Mouse (Mus musculus): ENCODE measurements at regions not wholly inside any gene's neighbourhood (a gene's known extent, or its start where the extent isn't known, plus 50 kb on each side); places are given as distances from the start of the nearest gene placed in this dataset.

GRCm38 (mm10) chr2:51447616-51448015, 179.7 kb upstream of the Tas2r134 start:
- no peak for TF ChIP-seq CTCF (IDR thresholded peaks at IDR 0.05; ENCODE audit: borderline replicate concordance, extremely low read depth, insufficient read depth, insufficient read length)
- TF ChIP-seq POLR2A (IDR thresholded peaks at IDR 0.05; ENCODE audit: borderline replicate concordance, extremely low read depth, insufficient read depth, insufficient read length, poor library complexity, severe bottlenecking) = no peak
- no peak for DNase-seq (ENCODE audit: low read depth)

- no peak for TF ChIP-seq CTCF (IDR thresholded peaks at IDR 0.05; ENCODE audit: borderline replicate concordance, extremely low read depth, insufficient read depth, insufficient read length)
- TF ChIP-seq POLR2A (IDR thresholded peaks at IDR 0.05; ENCODE audit: borderline replicate concordance, extremely low read depth, insufficient read depth, insufficient read length, poor library complexity, severe bottlenecking) = no peak
- DNase-seq (ENCODE audit: low read depth) = no peak
These were observed 182.8 kb upstream of the Tas2r134 start for GRCm38 (mm10) chr2:51444386-51445080.

GRCm38 (mm10) chr2:51443946-51444345, 183.4 kb upstream of the Tas2r134 start:
- peak; percentile 59 for DNase-seq (ENCODE audit: low read depth)
- no peak for TF ChIP-seq POLR2A (IDR thresholded peaks at IDR 0.05; ENCODE audit: borderline replicate concordance, extremely low read depth, insufficient read depth, insufficient read length, poor library complexity, severe bottlenecking)
- TF ChIP-seq CTCF (IDR thresholded peaks at IDR 0.05; ENCODE audit: borderline replicate concordance, extremely low read depth, insufficient read depth, insufficient read length) = no peak

GRCm38 (mm10) chr2:51439047-51439446, 188.3 kb upstream of the Tas2r134 start:
- no peak for DNase-seq (ENCODE audit: low read depth)

GRCm38 (mm10) chr2:51436590-51436989, 190.7 kb upstream of the Tas2r134 start:
- no peak for DNase-seq (ENCODE audit: low read depth)
- TF ChIP-seq POLR2A (IDR thresholded peaks at IDR 0.05; ENCODE audit: borderline replicate concordance, extremely low read depth, insufficient read depth, insufficient read length, poor library complexity, severe bottlenecking) (no peak), CTCF (IDR thresholded peaks at IDR 0.05; ENCODE audit: borderline replicate concordance, extremely low read depth, insufficient read depth, insufficient read length) (peak; percentile 63)

More at GRCm38 (mm10) chr2:51439047-51439446, 188.3 kb upstream of the Tas2r134 start:
- no peak for TF ChIP-seq CTCF (IDR thresholded peaks at IDR 0.05; ENCODE audit: borderline replicate concordance, extremely low read depth, insufficient read depth, insufficient read length)
- no peak for TF ChIP-seq POLR2A (IDR thresholded peaks at IDR 0.05; ENCODE audit: borderline replicate concordance, extremely low read depth, insufficient read depth, insufficient read length, poor library complexity, severe bottlenecking)

GRCm38 (mm10) chr2:51431564-51431963, 195.7 kb upstream of the Tas2r134 start:
- TF ChIP-seq CTCF (IDR thresholded peaks at IDR 0.05; ENCODE audit: borderline replicate concordance, extremely low read depth, insufficient read depth, insufficient read length) (no peak), POLR2A (IDR thresholded peaks at IDR 0.05; ENCODE audit: borderline replicate concordance, extremely low read depth, insufficient read depth, insufficient read length, poor library complexity, severe bottlenecking) (no peak)
- no peak for DNase-seq (ENCODE audit: low read depth)

- DNase-seq (ENCODE audit: low read depth) = peak; percentile 37
- TF ChIP-seq POLR2A (IDR thresholded peaks at IDR 0.05; ENCODE audit: borderline replicate concordance, extremely low read depth, insufficient read depth, insufficient read length, poor library complexity, severe bottlenecking) (no peak), CTCF (IDR thresholded peaks at IDR 0.05; ENCODE audit: borderline replicate concordance, extremely low read depth, insufficient read depth, insufficient read length) (no peak)
These were observed 197.6 kb upstream of the Tas2r134 start for GRCm38 (mm10) chr2:51429716-51430115.

- TF ChIP-seq CTCF (IDR thresholded peaks at IDR 0.05; ENCODE audit: borderline replicate concordance, extremely low read depth, insufficient read depth, insufficient read length) (no peak), POLR2A (IDR thresholded peaks at IDR 0.05; ENCODE audit: borderline replicate concordance, extremely low read depth, insufficient read depth, insufficient read length, poor library complexity, severe bottlenecking) (no peak)
- peak; percentile 52 for DNase-seq (ENCODE audit: low read depth)
These were observed 204.9 kb upstream of the Tas2r134 start for GRCm38 (mm10) chr2:51422442-51422841.

GRCm38 (mm10) chr2:51417908-51418690, 209.2 kb upstream of the Tas2r134 start:
- TF ChIP-seq CTCF (IDR thresholded peaks at IDR 0.05; ENCODE audit: borderline replicate concordance, extremely low read depth, insufficient read depth, insufficient read length) (no peak), POLR2A (IDR thresholded peaks at IDR 0.05; ENCODE audit: borderline replicate concordance, extremely low read depth, insufficient read depth, insufficient read length, poor library complexity, severe bottlenecking) (no peak)
- DNase-seq (ENCODE audit: low read depth) = peak; percentile 59

GRCm38 (mm10) chr2:51388390-51388789, 238.9 kb upstream of the Tas2r134 start:
- peak; percentile 78 for DNase-seq (ENCODE audit: low read depth)
- no peak for TF ChIP-seq CTCF (IDR thresholded peaks at IDR 0.05; ENCODE audit: borderline replicate concordance, extremely low read depth, insufficient read depth, insufficient read length)
- TF ChIP-seq POLR2A (IDR thresholded peaks at IDR 0.05; ENCODE audit: borderline replicate concordance, extremely low read depth, insufficient read depth, insufficient read length, poor library complexity, severe bottlenecking) = no peak

GRCm38 (mm10) chr2:51387136-51387535, 238.2 kb upstream of the Rnd3 start:
- DNase-seq (ENCODE audit: low read depth) = peak; percentile 39
- TF ChIP-seq POLR2A (IDR thresholded peaks at IDR 0.05; ENCODE audit: borderline replicate concordance, extremely low read depth, insufficient read depth, insufficient read length, poor library complexity, severe bottlenecking) = no peak
- TF ChIP-seq CTCF (IDR thresholded peaks at IDR 0.05; ENCODE audit: borderline replicate concordance, extremely low read depth, insufficient read depth, insufficient read length) = no peak
